Mouse (Mus musculus): ENCODE results near the gene Tmem106a.
"Not testable (repeated sequence)": the region's sequence is repeated elsewhere in the genome, so short reads cannot be mapped to it uniquely, and the experiment has no call there.

Tmem106a gene

DNA sequence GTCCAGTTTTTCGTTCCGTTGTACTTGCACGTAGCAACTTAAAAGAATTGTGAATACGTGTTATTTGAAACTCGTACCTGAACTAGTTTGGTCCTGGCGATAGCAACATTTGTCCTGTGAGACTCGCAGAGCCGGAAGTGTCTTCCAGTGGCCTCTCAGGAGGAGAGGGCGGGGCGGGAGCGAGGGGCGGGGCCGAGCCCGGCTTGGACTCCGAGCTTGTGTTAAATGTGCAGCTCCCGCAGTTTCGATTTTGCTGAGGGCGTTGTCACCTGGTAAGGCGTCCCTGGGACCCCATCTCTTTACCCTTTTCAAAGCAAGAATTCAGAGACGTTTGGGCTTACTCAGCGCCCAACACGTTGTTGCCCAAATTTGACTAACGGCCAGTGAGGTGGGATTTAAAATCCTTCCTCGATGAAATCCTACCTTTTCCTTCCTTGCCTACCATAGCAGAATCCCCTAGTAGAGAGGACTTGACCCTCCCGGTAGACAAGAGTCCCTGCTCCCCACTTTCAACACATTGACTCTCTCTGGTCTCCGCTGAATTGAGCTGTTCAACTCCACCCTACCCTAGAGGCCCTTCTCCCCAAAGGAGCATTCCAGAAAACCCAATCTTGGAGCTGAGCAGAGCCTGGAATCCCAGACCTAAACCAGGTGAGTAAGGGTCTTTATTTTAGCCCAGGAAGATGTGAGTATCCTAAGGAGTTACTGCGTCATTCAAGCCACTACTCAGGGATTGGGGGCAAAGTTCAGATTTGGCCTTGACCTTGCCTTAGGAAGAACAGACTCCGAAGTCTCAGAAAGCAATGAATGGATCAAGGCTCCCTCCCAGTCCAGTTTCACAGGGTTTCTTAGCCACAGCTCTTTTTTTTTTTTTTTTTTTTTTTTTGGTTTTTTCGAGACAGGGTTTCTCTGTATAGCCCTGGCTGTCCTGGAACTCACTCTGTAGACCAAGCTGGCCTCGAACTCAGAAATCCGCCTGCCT is at the start of gene Tmem106a:
Gene Tmem106a (plus strand): TSS at position 189 of the 982 bp plus-strand sequence.
- DNase-seq (ENCODE audit: low read depth, low spot score), result peak; percentile 50

DNA sequence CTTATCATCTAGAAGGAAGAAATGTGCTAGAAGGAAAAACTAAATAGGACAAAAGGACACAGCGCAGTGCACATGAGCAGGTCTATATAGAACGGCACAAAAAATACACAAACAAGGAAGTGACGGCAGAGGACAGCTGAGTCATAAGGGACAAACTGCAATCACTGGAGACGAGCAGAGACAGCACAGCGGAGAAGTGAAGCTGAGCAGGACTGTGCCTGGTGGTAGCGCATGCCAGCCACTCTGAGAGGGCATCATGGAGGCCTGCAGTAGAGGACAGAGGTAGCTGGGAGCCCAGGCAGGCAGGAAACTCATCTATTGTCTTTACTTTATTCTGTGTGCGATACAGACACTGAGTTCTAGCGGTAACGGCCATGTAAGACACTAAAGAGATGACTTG is 38.5 kb upstream of the Tmem106a start:
- no peak for DNase-seq (ENCODE audit: low read depth, low spot score)

DNA sequence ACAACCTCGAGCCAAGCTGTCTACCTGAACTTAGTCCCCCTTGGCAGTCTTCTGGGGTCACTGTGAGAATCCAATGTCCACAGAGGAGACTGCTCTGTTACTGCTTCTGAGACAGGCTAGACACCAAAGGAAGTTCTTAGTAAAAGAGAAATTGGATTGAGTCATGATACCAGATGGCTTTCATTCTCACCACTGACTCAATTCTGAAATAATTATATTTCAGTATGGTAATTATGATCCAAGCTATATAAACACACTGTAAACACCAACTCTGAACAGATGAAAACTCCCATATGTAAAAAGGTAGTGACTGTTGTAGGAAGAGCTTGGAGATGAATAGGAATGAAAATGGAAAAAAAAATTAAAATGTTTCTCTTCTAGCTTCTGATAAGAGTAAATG is 37.9 kb upstream of the Tmem106a start:
- DNase-seq (ENCODE audit: low read depth, low spot score), result no peak

DNA sequence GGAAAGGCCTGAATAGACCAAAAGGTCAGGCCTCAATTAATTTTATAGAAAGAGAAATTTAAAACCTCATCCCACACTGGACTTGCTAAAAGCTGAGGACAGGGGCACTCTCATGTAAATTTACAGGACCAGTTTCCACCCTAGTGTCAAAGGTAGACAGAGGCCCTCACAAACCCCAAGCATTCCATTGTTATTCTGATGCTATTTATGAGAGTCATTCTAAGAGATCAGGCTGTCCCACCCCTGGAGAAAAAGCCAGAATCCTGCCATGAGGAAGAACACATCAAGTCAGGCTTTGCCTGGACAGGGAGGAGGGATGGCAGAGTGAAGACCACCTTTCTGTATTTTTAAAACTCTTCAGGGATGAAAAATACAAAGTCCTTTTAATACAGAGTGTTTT is 33.5 kb upstream of the Tmem106a start:
- no peak for DNase-seq (ENCODE audit: low read depth, low spot score)

DNA sequence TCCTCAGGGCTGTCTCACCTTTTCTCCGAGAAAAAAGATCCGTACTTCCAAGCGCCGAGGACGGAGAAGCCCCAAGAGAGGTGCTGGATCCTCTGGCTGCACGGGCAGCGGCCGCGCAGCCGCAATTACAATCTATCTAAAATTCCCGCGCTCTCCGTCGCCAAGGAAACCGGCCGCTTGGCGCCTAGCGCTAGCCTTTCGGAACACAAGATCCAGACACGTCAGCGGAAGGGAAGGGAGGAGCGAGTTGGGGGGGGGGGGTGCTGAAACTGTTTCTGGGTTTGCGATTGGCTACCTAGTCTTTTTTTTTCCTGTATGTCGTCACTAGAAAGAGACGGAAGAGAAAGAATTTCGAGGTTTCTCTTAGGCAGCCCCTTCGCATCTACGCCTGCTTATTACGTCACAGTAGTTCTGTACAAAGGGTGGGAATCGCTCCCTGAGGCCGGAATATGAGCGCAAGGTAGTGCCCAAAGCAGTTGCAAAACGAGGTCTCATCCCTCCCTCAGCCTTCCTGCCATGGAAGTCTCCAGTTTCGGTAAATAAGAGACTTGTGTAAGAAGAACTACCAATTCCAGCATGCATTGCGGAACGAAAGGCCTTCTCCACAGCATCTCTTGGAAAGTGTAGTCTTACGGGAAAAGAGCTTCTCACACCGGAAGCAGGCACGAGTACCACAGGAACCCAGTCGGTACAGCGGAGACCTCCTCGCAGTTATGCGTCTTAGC is 30.1 kb upstream of the Tmem106a start, which contains the start of the genes Brca1 and Nbr1:
Gene Brca1 (minus strand): TSS at position 205 of the 725 bp plus-strand sequence.
Gene Nbr1 (plus strand): TSS at position 399 of the 725 bp plus-strand sequence.
- peak; percentile 97 for DNase-seq (ENCODE audit: low read depth, low spot score)

DNA sequence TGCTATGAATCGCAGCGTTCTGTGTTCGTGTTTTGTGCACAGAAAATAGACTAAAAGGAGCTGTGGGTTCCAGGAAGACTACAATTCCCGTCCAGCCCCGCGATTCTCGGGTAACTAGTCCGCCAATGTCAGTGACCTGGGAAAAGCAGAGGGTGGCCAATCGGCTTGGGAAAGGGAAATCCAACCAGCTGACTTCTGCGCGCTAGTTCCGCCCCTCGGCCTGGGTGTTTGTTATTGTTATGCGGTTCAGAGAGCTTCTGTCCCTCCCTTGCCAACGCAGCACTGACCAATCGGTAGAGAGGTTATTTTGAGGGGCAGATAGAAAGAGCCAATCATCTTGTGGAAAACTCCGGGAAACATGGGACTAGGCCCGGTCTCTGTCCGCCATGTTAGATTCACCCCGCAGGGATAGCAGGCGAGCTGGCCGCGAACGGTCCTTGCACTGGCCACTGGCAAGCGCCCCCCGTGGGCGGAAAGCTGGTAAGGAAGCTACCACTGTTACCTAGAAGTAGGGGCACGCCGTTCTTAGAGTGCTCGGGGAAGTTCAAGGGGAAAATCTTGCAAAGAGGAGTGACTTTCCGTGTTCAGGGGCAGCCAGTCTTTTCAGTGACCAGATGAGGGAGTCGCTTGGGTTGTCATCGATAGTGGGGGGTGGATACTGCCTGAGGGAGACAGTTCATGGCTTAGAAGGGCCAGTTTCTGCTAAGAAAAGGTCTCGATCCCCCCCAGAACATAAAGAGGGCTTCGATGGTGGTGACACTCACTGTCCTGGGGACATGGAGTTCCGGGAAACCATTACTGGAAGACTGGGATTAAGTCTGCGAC is 29.4 kb upstream of the Tmem106a start:
- peak; percentile 99 for DNase-seq (ENCODE audit: low read depth, low spot score)

DNA sequence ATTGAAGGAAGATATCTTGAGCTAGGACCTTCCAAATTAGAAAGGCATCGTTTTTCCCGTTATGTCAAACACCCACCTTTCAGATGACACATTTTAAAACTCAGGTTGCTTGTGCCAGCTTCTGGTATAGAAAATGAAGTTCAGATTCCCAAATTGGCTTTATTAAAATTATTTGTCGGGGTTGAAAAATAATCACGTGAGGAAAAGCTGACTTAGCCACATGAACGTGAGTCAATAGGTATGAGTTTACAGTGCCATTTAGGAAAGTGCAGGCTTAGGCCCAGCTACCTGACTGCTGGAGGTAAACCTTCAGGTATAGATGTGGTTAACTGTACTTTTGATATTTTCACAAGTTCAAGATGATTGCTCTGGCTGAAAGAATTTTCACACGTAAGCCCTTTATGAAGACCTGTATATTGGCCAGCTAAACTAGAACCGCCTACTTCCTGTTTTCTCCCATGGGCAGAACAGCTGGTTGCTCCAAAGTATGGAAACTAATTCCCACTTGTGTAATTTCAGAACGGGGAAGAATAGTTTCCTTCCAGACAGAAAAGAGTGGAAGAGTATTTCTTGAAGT is 28.6 kb upstream of the Tmem106a start:
- DNase-seq (ENCODE audit: low read depth, low spot score), result peak; percentile 30

DNA sequence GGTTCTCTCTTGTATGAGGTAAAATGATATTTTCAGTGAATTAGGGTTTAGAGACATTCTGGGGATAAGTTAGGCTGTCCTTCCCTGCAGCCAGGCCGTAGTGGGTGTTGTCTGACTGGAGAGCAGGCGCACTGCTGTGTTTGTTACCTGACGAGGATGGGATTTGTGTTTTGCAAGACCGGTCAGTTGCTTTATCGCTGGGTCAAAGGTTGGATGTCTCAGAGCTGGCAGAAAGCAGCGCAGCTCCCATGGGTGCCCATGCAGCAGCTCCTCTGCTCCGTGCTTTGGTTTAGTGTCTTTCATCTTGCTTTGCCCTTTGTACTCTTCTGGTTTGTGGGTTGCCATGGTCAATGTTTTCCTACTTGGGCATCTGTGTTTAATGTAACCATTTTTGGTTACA is 25.5 kb upstream of the Tmem106a start:
- no peak for DNase-seq (ENCODE audit: low read depth, low spot score)

DNA sequence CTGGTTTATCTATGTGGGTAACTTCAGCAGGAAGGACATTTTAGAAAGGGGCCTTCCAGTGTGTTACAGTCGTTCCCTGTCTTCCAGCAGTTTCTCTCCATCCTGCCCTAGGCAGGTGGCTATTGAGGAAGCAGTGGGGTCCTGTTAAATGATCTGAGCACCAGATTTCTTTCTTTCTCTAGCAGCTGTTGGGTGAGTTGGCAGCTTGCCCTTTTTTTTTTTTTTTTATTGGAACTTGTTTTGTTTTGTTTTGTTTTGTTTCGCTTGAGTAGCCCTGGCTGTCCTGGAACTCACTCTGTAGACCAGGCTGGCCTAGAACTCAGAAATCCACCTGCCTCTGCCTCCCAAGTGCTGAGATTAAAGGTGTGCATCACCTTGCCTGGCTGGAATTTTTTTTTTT is 25.1 kb upstream of the Tmem106a start:
- no peak for DNase-seq (ENCODE audit: low read depth, low spot score)

DNA sequence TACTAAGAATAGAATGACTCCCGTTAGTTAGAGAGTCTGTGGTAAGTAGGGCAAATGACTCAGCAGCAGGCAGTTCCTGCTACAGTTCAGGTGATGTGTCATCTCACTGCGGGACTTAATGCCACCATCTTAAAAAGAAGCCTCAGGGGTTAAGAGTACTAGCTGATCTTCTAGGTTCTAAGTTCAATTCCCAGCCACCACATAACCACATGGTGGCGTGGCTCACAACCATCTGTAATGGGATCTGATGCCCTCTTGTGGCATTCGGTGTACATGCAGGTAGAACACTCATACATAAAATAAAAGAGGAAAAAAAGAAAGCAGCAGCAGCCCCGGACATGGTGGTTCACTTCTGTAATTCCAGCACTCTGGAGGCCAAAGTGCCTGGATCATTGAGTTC is 19.7 kb upstream of the Tmem106a start:
- peak; percentile 24 for DNase-seq (ENCODE audit: low read depth, low spot score)

DNA sequence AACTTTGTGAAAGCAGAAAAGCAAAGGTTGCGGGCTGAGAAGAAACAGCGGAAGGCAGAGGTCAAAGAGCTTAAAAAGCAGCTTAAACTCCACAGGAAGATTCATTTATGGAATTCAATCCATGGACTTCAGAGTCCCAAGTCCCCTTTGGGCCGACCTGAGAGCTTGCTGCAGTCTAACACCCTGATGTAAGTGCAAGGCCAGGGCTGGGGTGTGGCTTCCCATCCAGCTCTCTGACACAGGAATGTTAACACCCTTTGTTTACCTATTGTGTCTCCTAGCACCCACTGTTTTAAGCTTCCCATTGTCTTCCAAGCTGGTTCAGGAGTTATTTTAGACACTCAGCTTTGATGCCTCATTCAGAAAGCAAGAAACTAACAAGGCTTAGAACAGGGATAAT is 13.6 kb upstream of the Tmem106a start:
- DNase-seq (ENCODE audit: low read depth, low spot score), result no peak

DNA sequence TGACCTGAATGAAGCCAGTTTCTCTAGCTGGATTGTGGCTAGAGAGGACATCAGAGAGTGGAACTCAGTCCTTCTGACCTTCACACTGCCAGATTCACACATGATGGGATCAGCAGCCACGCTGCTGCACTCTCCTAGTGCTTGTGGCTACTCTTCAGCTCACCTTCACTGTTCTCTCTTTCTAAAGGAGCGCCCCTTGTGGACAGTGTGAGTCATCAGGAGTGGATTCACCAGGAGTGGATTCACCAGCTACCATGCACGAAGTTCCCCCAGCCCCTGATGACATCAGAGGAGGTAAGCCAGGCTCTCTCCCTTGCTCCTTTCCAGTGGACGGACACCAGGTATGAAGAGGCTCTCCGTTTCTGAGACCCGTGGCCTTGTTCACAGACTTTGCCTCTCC is 5.9 kb upstream of the Tmem106a start:
- no peak for DNase-seq (ENCODE audit: low read depth, low spot score)

DNA sequence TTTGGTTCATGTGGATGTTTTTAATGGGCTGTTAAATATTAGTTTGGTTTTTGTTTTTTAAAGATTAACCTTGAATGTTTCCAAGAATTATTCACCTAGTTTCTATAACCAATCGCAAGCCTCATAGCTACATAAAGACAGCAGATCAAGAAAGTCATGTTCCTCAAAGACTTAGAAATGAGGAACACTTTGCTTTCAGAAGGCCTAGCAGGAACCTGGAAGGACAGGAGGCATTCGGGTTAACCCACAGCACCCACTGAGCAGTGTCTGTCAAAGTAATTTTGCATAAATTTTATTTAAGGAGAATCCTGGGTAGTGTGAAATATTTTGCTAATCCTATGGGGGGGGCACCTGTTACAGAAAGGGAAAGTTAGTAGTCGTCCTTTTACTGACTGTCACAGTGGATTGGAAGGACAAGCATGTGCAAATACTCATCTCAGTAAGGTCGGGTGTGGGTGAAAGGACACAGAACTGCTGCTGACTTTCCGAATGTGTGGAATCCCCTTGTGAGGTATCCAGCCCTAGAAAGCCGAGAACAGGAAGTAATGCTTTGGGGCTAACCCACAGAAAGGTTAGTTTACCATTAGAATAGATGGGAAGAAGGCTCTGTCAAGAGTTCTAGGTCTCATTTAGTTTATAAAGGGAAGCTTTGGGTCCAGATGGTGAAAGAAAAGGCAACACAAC is 819 bp upstream of the Tmem106a start:
- DNase-seq (ENCODE audit: low read depth, low spot score), result no peak

DNA sequence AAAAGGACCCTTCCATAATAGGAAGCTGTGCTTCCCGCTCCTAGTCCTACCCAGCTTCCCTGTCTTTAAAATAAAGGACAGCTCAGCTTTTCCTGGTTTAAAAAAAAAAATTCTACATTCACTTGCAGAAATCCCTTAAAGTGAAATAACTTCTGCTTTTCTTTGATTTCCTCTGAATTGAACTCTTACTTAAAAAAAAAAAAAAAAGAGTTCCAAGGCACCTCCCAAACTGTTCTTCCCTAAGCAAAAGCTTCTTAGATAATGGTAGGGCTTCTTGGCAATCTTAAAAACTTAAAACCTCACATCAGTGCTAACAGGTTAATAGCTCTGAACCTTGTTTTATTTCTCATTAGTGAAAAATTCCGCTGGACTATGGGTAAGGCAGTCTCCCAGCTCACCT is 1.2 kb downstream of the Tmem106a start:
- DNase-seq (ENCODE audit: low read depth, low spot score), result no peak

DNA sequence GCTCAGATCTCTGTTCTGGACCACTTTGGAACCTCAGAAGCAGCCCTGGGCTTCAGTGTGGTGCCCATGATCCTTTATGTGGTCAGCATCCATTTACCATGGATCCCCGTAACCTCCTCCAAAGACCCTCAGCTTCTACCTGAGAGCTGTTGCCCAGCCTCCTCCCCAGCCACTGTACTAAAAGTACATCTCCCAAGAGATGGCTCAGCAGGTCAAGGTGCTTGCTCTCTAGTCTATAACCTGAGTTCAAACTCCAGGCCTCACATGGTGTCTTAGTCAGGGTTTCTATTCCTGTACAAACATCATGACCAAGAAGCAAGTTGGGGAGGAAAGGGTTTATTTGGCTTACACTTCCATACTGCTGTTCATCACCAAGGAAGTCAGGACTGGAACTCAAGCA is 3.0 kb downstream of the Tmem106a start:
- not testable (repeated sequence) for DNase-seq (ENCODE audit: low read depth, low spot score)

DNA sequence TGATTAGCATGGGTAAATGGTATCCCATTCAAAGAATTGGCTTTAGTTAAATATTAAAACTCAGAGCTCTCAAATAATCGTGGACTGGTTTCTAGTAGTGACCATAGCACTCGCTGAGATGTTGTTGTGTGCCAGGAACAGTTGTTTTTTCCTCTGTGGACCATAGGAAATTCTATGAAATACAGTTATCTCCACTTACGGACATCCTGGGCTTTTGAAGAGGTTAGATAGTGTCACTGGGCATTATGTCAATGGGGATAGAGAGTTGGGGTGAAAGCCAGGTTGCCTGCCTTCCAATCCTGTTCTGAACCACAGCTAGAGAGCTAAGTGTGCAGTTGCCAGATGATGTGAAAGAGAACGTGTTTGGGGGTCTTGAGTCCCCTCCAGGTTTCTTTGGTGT is 3.8 kb downstream of the Tmem106a start:
- no peak for DNase-seq (ENCODE audit: low read depth, low spot score)

DNA sequence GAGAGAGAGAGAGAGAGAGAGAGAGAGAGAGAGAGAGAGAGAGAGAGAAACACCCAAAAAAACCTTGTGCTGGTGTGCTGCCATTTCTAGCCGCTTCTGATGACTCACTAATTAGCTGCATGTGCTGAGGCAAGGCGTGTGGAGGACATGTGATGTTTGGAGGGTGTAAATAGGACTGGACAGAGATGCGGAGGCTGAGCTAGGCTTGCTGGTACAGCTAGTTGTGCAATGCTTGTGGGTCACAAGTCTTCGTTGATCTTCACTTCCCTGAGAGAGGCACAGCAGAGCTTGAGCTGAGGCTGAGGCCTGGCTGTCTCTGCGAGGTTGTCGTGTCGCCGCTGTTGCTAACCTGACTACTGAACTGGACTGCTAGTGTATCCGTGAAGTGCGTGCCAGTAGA is 5.6 kb downstream of the Tmem106a start:
- DNase-seq (ENCODE audit: low read depth, low spot score), result peak; percentile 50

DNA sequence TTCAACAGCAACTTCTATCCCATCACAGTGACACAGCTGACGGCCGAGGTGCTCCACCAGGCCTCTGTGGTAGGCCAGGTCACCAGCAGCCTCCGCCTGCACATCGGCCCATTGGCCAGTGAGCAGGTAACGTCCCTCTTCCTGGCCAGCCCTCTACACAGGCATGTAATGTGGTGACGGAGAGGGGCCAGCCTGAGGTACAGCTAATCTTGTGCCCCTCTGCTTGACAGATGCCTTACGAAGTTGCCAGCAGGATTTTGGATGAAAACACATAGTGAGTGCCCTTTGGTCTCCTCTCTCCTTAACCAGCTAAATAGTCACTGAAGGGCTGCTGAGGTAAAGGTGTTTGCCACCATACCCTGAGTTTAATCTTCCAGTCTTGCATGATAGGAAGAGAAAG is 6.8 kb downstream of the Tmem106a start:
- no peak for DNase-seq (ENCODE audit: low read depth, low spot score)

DNA sequence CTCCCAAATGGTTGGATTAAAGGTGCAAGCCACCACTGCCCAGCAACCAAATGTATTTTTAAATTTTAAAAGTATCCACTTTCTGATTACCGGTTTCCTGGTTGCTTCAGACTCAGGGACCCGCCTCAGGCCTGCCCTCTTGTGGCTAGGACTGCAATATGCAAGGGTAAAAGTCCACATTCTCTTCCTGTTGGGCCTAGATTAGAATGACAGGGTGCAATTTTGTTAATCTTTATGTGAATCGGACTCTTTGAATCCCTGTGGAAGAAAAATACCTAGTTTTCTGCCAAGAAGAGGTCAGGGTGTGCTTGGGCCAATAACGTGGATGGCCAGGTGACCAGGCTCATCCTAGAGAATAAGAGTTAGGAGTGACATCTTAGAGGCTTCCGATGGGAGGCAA is 7.4 kb downstream of the Tmem106a start:
- DNase-seq (ENCODE audit: low read depth, low spot score), result no peak

DNA sequence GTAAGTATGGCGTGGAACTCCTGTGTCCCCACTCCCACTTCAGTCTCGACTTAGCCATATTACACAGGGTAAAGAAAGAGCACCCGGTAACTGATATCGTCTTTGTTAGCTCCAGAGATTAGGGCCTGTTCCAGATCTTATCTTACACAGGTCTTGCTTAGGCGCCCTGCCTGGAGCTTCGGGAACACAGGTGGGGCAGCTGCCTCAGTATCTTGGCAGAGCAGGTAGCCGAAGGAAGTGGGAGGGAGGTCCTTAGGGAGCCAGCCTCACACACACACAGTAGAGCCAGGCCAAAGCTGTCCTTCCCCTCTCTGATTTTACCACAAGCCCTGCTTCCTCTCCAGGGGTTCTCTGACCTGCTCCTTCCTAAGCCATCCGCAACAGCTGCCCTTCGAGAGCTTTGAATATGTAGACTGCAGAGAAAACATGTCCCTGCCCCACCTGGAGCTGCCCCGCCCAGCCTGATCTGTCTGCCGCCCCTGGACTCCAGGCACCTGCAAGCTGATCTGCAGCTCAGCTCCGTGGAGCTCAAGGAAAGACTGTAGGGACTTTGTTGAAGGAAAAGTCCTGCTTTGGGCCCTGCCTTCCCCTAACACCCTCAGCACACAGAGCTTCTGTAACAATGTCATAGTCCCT is 8.1 kb downstream of the Tmem106a start:
- DNase-seq (ENCODE audit: low read depth, low spot score), result no peak

Measured in skeletal muscle tissue, adult 2 months (tissue).